Mouse (Mus musculus): Measurements from ENCODE around the gene Sept1.

GRCm38 (mm10) chr7:127280092-127280491, 47.2 kb upstream of the Sept1 start:
- TF ChIP-seq ZC3H11A (IDR thresholded peaks at IDR 0.05; ENCODE audit: borderline replicate concordance, low read depth, low read length): no peak
- no peak for TF ChIP-seq HCFC1 (IDR thresholded peaks at IDR 0.05; ENCODE audit: borderline replicate concordance, insufficient read depth, low read length)
- no peak for TF ChIP-seq CHD2 (IDR thresholded peaks at IDR 0.05; ENCODE audit: low read depth, low read length)
- TF ChIP-seq ZNF384 (IDR thresholded peaks at IDR 0.05; ENCODE audit: low read depth, low read length): no peak
- TF ChIP-seq MAFK (IDR thresholded peaks at IDR 0.05; ENCODE audit: insufficient read depth, low read depth, low read length): no peak
